Mouse (Mus musculus): Measurements from ENCODE around the gene Dlg4. TPM values are rescaled to one million over a fixed set of nuclear protein-coding genes. Genes with fewer than 3 reads are reported as not detected.

Gene Dlg4
- 3.4 and 6.0 TPM in 2 replicates for polyA plus RNA-seq (2014; fragmentation: Nextera tagmentation; extraction: Ambion mirVana)

DNA sequence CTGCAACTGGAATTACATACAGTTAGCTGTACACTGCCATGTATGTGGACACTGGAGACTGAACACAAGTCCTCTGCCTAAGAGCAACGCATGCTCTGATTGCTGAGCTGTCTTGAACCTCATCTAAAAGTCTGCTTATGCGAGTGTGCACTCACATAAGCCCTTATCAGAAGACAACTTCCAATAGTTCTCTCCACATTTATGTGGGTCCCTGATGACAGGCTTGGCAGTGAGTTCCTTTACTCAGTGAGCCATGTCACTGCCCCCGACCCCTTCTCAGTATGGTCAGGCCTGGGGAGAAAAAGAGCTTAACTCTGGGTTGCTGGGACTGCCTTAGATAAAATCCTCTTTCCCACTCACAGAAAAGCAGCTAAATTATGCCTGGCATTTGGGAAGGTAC, at the start of gene Dlg4:
Dlg4 (plus strand) TSS at position 274 of the 400 bp plus-strand sequence.
- ATAC-seq (ENCODE audit: insufficient number of reproducible peaks, insufficient read depth, low FRiP score, low read depth): no peak
- Histone ChIP-seq H3K36me3 (ENCODE audit: control insufficient read depth, insufficient read depth, low read length) (peaks cover 24% of the 10 kb centered on the region), H3K27ac (replicated peaks in 1 of 2; ENCODE audit: control insufficient read depth in 1 of 2, insufficient read depth in 1 of 2, low read depth in 2 of 2, low read length in 2 of 2) (0 out of 4 replicates have a peak within 1 kb of the TSS, but pooled peaks of 1 of the 2 experiments have one; percentile 4), H3K4me2 (ENCODE audit: low read length) (peak within 1 kb of the TSS; percentile 71), H3K4me1 (ENCODE audit: control insufficient read depth in 2 of 2, insufficient read depth in 2 of 2, low read length in 2 of 2) (peaks cover 15 to 46% of the 10 kb centered on the region in 2 experiments), H3K9me3 (ENCODE audit: control insufficient read depth, low read length) (no peaks in the 10 kb centered on the region), H3K27me3 (ENCODE audit: control insufficient read depth, insufficient read depth, low read length) (no peaks in the 10 kb centered on the region), H3K4me3 (ENCODE audit: control insufficient read depth in 1 of 2, insufficient read depth in 1 of 2, low read depth in 1 of 2, low read length in 2 of 2) (no peak within 1 kb of the TSS), H3K9ac (ENCODE audit: low read length) (peak within 1 kb of the TSS; percentile 83)
- 67% methylated on average over 3 of the region's 3 CpGs for WGBS

DNA sequence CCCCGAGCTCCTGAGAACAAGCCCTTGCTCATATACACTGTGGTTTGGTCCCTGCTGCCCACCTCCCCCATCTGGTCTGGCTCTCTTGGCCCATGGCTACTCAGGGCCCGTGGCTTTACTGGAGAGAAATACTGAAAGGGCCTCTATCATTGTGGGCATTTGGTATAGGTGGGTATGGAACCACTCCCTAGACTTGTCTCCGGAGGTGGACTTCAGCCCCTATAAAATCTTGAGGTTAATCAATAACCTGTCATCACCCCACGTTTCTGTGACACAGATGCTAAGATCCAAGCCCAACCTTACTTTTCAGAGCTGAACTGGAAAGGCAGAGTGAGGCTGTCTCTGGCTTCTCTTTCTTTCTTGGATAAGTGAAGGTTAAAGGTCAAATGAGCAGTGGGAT, 47.9 kb upstream of the Dlg4 start:
- peaks cover 4 to 14% of the 10 kb centered on the region in 2 experiments; a peak in 3 of 4 replicates for H3K4me1 ChIP-seq (ENCODE audit: control insufficient read depth in 2 of 2, insufficient read depth in 2 of 2, low read length in 2 of 2)
- H3K27me3 ChIP-seq (ENCODE audit: control insufficient read depth, insufficient read depth, low read length): peaks cover 33% of the 10 kb centered on the region
- ATAC-seq (ENCODE audit: insufficient number of reproducible peaks, insufficient read depth, low FRiP score, low read depth): no peak
- WGBS: 72% methylated on average over 4 of the region's 4 CpGs
- H3K36me3 ChIP-seq (ENCODE audit: control insufficient read depth, insufficient read depth, low read length): peaks cover 52% of the 10 kb centered on the region
- no peak overlapping the region for H3K9ac ChIP-seq (ENCODE audit: low read length)
- H3K9me3 ChIP-seq (ENCODE audit: control insufficient read depth, low read length): no peaks in the 10 kb centered on the region
- H3K4me2 ChIP-seq (ENCODE audit: low read length): no peak overlapping the region
- H3K4me3 ChIP-seq (ENCODE audit: control insufficient read depth in 1 of 2, insufficient read depth in 1 of 2, low read depth in 1 of 2, low read length in 2 of 2): no peak overlapping the region
- H3K27ac ChIP-seq (replicated peaks in 1 of 2; ENCODE audit: control insufficient read depth in 1 of 2, insufficient read depth in 1 of 2, low read depth in 2 of 2, low read length in 2 of 2): no peak overlapping the region

- H3K4me3 ChIP-seq (ENCODE audit: control insufficient read depth in 1 of 2, insufficient read depth in 1 of 2, low read depth in 1 of 2, low read length in 2 of 2): no peak overlapping the region
- H3K4me2 ChIP-seq (ENCODE audit: low read length): no peak overlapping the region
- no peak overlapping the region for H3K9ac ChIP-seq (ENCODE audit: low read length)
- 87% methylated on average over 6 of the region's 6 CpGs for WGBS
- peaks cover 18% of the 10 kb centered on the region for H3K27me3 ChIP-seq (ENCODE audit: control insufficient read depth, insufficient read depth, low read length)
- H3K9me3 ChIP-seq (ENCODE audit: control insufficient read depth, low read length): no peaks in the 10 kb centered on the region
- H3K4me1 ChIP-seq (ENCODE audit: control insufficient read depth in 2 of 2, insufficient read depth in 2 of 2, low read length in 2 of 2): peaks cover 4 to 11% of the 10 kb centered on the region in 2 experiments; a peak in 3 of 4 replicates
- H3K36me3 ChIP-seq (ENCODE audit: control insufficient read depth, insufficient read depth, low read length): peaks cover 67% of the 10 kb centered on the region
- no peak overlapping the region for H3K27ac ChIP-seq (replicated peaks in 1 of 2; ENCODE audit: control insufficient read depth in 1 of 2, insufficient read depth in 1 of 2, low read depth in 2 of 2, low read length in 2 of 2)
- ATAC-seq (ENCODE audit: insufficient number of reproducible peaks, insufficient read depth, low FRiP score, low read depth): no peak
These were observed 46.5 kb upstream of the Dlg4 start for GRCm38 (mm10) chr11:69970222-69970621.

DNA sequence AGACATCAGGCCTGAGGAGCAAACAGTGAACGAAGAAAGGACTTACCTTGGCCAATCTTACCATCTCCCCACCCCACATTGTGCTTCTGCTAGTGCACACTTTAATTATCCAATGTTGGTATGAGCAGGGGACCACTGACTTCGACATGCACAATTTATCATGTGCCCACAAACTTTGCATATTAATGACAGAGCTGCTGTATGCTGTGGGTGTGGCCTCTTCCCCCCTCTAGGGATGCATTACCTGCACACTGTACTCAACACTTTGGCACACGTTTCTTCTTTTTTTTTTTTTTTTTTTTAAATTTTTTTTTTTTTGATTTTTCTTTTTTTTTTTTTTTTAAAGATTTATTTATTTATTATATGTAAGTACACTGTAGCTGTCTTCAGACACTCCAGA, 46.0 kb upstream of the Dlg4 start:
- WGBS: 82% methylated on average over 3 of the region's 3 CpGs
- Histone ChIP-seq H3K4me3 (ENCODE audit: control insufficient read depth in 1 of 2, insufficient read depth in 1 of 2, low read depth in 1 of 2, low read length in 2 of 2) (no peak overlapping the region), H3K4me2 (ENCODE audit: low read length) (no peak overlapping the region), H3K27ac (replicated peaks in 1 of 2; ENCODE audit: control insufficient read depth in 1 of 2, insufficient read depth in 1 of 2, low read depth in 2 of 2, low read length in 2 of 2) (no peak overlapping the region), H3K4me1 (ENCODE audit: control insufficient read depth in 2 of 2, insufficient read depth in 2 of 2, low read length in 2 of 2) (peaks cover 4 to 10% of the 10 kb centered on the region in 2 experiments; a peak in 3 of 4 replicates), H3K36me3 (ENCODE audit: control insufficient read depth, insufficient read depth, low read length) (peaks cover 71% of the 10 kb centered on the region), H3K27me3 (ENCODE audit: control insufficient read depth, insufficient read depth, low read length) (peaks cover 13% of the 10 kb centered on the region), H3K9me3 (ENCODE audit: control insufficient read depth, low read length) (no peaks in the 10 kb centered on the region), H3K9ac (ENCODE audit: low read length) (no peak overlapping the region)
- ATAC-seq (ENCODE audit: insufficient number of reproducible peaks, insufficient read depth, low FRiP score, low read depth): no peak

DNA sequence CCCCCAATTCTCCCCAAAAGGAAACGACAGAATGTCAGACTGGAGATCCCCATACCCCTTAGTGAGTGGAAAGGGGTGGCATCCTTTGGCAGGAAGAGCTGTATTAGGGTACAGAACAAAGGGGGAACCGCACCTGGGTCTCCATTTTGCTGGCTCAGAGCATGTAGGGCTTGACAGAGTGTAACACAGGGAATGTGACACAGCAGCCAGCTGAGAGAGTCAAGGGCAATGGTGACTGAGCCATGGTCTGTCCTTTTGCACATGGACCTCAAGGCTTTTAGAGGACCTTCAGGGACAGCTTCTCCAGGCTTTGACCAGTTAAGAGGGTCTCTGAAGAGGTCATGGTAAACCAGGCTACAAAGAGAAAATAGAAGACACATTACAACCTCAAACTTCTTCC, 41.8 kb upstream of the Dlg4 start:
- no peak overlapping the region for H3K4me3 ChIP-seq (ENCODE audit: control insufficient read depth in 1 of 2, insufficient read depth in 1 of 2, low read depth in 1 of 2, low read length in 2 of 2)
- no peak overlapping the region for H3K4me2 ChIP-seq (ENCODE audit: low read length)
- H3K9ac ChIP-seq (ENCODE audit: low read length): no peak overlapping the region
- H3K36me3 ChIP-seq (ENCODE audit: control insufficient read depth, insufficient read depth, low read length): peaks cover 79% of the 10 kb centered on the region
- WGBS: 96% methylated on average over 2 of the region's 2 CpGs
- H3K27ac ChIP-seq (replicated peaks in 1 of 2; ENCODE audit: control insufficient read depth in 1 of 2, insufficient read depth in 1 of 2, low read depth in 2 of 2, low read length in 2 of 2): no peak overlapping the region
- H3K9me3 ChIP-seq (ENCODE audit: control insufficient read depth, low read length): no peaks in the 10 kb centered on the region
- H3K4me1 ChIP-seq (ENCODE audit: control insufficient read depth in 2 of 2, insufficient read depth in 2 of 2, low read length in 2 of 2): peaks cover 3 to 4% of the 10 kb centered on the region in 2 experiments; a peak in 3 of 4 replicates
- ATAC-seq (ENCODE audit: insufficient number of reproducible peaks, insufficient read depth, low FRiP score, low read depth): no peak
- H3K27me3 ChIP-seq (ENCODE audit: control insufficient read depth, insufficient read depth, low read length): no peaks in the 10 kb centered on the region

DNA sequence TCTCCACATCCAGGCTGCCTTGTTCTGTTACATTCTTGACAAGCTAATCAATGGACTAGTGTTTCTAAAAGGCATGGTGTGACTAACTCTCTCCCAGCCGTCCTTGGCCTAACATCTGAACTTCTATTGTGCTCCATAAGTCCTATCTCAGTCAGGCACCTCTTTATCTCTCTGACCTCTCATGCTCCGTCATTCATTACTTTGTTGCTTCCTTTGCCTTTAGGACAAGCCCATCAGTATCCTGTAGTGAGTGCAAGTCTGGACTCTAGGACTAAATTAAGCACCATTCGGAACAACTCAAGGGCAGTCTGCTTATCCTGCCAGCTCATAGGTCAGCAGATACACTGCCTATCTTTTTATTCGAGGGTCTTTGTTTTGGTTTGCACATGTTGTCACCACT, 40.5 kb upstream of the Dlg4 start:
- no peak for ATAC-seq (ENCODE audit: insufficient number of reproducible peaks, insufficient read depth, low FRiP score, low read depth)
- Histone ChIP-seq H3K27ac (replicated peaks in 1 of 2; ENCODE audit: control insufficient read depth in 1 of 2, insufficient read depth in 1 of 2, low read depth in 2 of 2, low read length in 2 of 2) (no peak overlapping the region), H3K9me3 (ENCODE audit: control insufficient read depth, low read length) (no peaks in the 10 kb centered on the region), H3K4me3 (ENCODE audit: control insufficient read depth in 1 of 2, insufficient read depth in 1 of 2, low read depth in 1 of 2, low read length in 2 of 2) (no peak overlapping the region), H3K9ac (ENCODE audit: low read length) (no peak overlapping the region), H3K4me1 (ENCODE audit: control insufficient read depth in 2 of 2, insufficient read depth in 2 of 2, low read length in 2 of 2) (peaks cover 3 to 4% of the 10 kb centered on the region in 2 experiments; a peak in 3 of 4 replicates), H3K4me2 (ENCODE audit: low read length) (no peak overlapping the region), H3K27me3 (ENCODE audit: control insufficient read depth, insufficient read depth, low read length) (no peaks in the 10 kb centered on the region), H3K36me3 (ENCODE audit: control insufficient read depth, insufficient read depth, low read length) (peaks cover 71% of the 10 kb centered on the region)
- 34% methylated on average over 4 of the region's 4 CpGs for WGBS

DNA sequence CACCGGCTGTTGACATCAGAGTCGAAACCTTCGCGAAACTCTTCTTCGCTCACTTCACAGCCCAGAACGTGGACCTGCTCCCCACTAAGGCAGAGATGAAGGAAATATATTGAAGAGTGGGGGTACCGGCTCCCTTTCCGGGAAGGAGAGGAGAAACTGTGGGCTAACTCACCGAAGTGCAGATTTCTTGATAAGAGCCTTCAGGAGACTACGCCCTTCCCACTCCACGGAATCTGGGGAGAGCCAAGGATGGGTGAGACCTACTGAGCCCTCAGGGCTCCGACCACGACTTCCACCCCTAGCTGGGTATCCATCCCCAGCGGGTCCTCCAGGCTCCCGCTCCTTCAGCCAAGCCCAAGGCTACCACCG, 36.9 kb upstream of the Dlg4 start:
- H3K4me1 ChIP-seq (ENCODE audit: control insufficient read depth in 2 of 2, insufficient read depth in 2 of 2, low read length in 2 of 2): peaks cover 11 to 24% of the 10 kb centered on the region in 2 experiments
- H3K4me3 ChIP-seq (ENCODE audit: control insufficient read depth in 1 of 2, insufficient read depth in 1 of 2, low read depth in 1 of 2, low read length in 2 of 2): peak overlapping the region; percentile 82 to 99
- H3K4me2 ChIP-seq (ENCODE audit: low read length): peak overlapping the region; percentile 88
- no peaks in the 10 kb centered on the region for H3K27me3 ChIP-seq (ENCODE audit: control insufficient read depth, insufficient read depth, low read length)
- H3K9me3 ChIP-seq (ENCODE audit: control insufficient read depth, low read length): no peaks in the 10 kb centered on the region
- 2% methylated on average over 16 of the region's 16 CpGs for WGBS
- no peak for ATAC-seq (ENCODE audit: insufficient number of reproducible peaks, insufficient read depth, low FRiP score, low read depth)
- peak overlapping the region; percentile 96 to 99 for H3K27ac ChIP-seq (replicated peaks in 1 of 2; ENCODE audit: control insufficient read depth in 1 of 2, insufficient read depth in 1 of 2, low read depth in 2 of 2, low read length in 2 of 2)
- H3K9ac ChIP-seq (ENCODE audit: low read length): peak overlapping the region; percentile 99
- peaks cover 50% of the 10 kb centered on the region for H3K36me3 ChIP-seq (ENCODE audit: control insufficient read depth, insufficient read depth, low read length)

Data from heart, embryonic 14.5 days (tissue).